Mouse (Mus musculus) E14TG2a.4 (cell line): ENCODE measurements around the gene 4430402I18Rik.

ENCODE experiments used
- H3K27me3 ChIP-seq: 2 replicates; pipeline ENCODE4 v1.6.1; 2014; ENCODE audit warnings: low read length, control low read depth; ENCODE audit not compliant: insufficient read depth
- H3K36me3 ChIP-seq: 2 replicates; pipeline ENCODE4 v1.6.1; 2014; ENCODE audit warnings: low read length, control low read depth; ENCODE audit not compliant: insufficient read depth
- H3K4me1 ChIP-seq: replicated peaks from 2 replicates; pipeline ENCODE4 v1.6.1; 2014; ENCODE audit warnings: low read depth, low read length, control low read depth
- H3K4me3 ChIP-seq: replicated peaks from 2 replicates; pipeline ENCODE4 v1.5.1; 2014; ENCODE audit warnings: mild to moderate bottlenecking, low read length
- H3K9me3 ChIP-seq: 2 replicates; pipeline ENCODE4 v1.6.1; 2014; ENCODE audit warnings: low read length, control low read depth
- CTCF ChIP-seq: conservative IDR thresholded peaks from 2 replicates; pipeline ENCODE4 v1.5.1; 2014; ENCODE audit warnings: low read length
- NANOG ChIP-seq: IDR thresholded peaks from 2 replicates; pipeline ENCODE4 v1.6.1; 2014; ENCODE audit warnings: borderline replicate concordance, low read length, mixed read lengths
- POU5F1 ChIP-seq: IDR thresholded peaks from 2 replicates; pipeline ENCODE4 v1.6.1; 2014; ENCODE audit warnings: low read length, borderline replicate concordance

Gene 4430402I18Rik

GRCm38 (mm10) chr19:28963113-28963512, 4.5 kb downstream of the 4430402I18Rik start:
- no peaks in the 10 kb centered on the region for H3K36me3 ChIP-seq
- peaks cover 28% of the 10 kb centered on the region for H3K27me3 ChIP-seq
- TF ChIP-seq NANOG = no peak
- TF ChIP-seq CTCF = no peak
- TF ChIP-seq POU5F1 = no peak

DNA sequence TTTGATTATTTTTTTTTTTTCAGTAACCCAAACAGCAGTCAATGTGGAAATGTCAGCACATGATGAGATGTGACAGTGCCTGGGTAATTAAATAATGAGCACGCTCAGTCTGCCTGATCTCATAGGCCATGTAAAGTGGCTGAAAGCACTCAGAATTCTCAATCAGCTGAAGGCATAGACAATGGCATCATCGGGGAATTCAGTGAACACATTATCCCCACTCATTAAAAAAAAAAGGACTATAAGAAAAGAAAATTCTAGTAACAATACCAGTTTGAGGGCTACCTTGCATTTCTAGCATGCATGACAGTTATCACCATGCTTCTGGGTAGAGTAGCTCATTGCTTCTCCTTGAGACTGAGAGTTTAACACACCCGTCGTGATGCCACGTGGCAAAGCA, 16.3 kb downstream of the 4430402I18Rik start:
- Histone ChIP-seq H3K4me3 (no peak overlapping the region), H3K36me3 (no peaks in the 10 kb centered on the region), H3K4me1 (no peaks in the 10 kb centered on the region), H3K9me3 (no peaks in the 10 kb centered on the region), H3K27me3 (peaks cover 2% of the 10 kb centered on the region; the same call in 1 of the 2 replicates)
- TF ChIP-seq CTCF = no peak
- TF ChIP-seq NANOG = no peak
- no peak for TF ChIP-seq POU5F1

More at GRCm38 (mm10) chr19:28963113-28963512, 4.5 kb downstream of the 4430402I18Rik start:
- Histone ChIP-seq H3K9me3 (no peaks in the 10 kb centered on the region), H3K4me3 (peak overlapping the region; percentile 90), H3K4me1 (peaks cover 25% of the 10 kb centered on the region)

DNA sequence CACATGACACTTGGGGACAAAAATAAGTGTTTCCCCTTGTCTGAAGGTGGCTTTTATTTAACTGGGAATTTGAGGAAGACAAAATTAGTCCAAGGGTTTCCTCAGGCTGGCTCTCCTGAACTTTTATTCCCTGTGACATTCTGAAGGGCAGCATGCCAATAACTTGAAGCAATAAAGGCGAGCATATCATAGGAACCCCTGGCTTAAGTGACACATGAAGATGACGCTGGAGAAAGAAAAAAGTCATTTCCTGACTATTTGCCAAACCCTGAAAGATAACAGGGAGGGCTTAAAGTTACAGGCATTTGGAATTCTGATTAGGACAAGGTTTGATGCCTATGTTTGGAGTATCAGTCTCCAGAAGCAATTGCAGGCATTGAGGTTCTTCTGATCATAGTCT, 20.3 kb downstream of the 4430402I18Rik start:
- H3K4me1 ChIP-seq = no peaks in the 10 kb centered on the region
- H3K4me3 ChIP-seq = no peak overlapping the region
- peaks cover 2% of the 10 kb centered on the region; the same call in 1 of the 2 replicates for H3K27me3 ChIP-seq
- H3K36me3 ChIP-seq = no peaks in the 10 kb centered on the region
- TF ChIP-seq NANOG = no peak
- TF ChIP-seq POU5F1 = no peak
- no peaks in the 10 kb centered on the region for H3K9me3 ChIP-seq

DNA sequence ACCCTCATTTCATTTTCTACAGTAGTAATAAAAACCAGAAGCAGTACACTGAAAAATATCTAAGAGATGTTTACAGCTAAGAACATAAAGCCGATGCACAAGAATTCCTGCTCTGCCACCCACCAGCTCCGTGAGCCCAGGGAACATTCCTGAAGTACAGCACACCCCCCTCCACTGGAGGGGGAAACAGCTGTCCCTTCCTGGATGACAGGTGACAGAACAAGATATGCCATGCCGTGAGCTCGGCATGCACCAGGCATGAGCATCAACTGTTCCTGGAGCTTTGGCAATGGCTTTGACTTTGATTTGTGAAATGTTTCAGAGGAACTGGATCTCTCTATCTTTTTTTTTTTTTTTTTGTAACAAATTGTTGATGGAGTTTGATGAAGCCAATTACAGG, 20.8 kb downstream of the 4430402I18Rik start:
- H3K9me3 ChIP-seq = no peaks in the 10 kb centered on the region
- H3K4me3 ChIP-seq = no peak overlapping the region
- peaks cover 2% of the 10 kb centered on the region; the same call in 1 of the 2 replicates for H3K27me3 ChIP-seq
- H3K36me3 ChIP-seq = no peaks in the 10 kb centered on the region
- TF ChIP-seq POU5F1 = no peak
- no peaks in the 10 kb centered on the region for H3K4me1 ChIP-seq

DNA sequence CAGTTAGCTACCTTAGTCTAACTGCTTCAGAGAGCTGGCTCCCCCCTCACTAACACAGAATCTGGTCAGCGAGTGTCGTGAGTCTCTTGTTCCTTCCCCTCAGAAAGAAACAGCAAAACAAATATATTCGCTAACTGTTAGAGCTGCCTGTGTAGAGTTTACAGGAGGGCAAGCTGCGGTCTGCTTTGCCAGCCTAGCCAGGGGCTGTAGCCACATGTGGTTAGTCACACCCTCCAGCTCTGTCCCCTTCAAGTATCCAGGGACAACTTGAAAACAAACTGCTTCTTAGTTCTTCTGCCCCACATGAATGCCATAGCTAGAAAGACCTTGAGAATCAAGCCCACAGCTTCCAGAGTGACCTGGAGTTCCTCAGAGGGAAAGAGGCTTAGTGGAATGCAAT, 26.3 kb downstream of the 4430402I18Rik start:
- TF ChIP-seq POU5F1 (no peak), CTCF (no peak), NANOG (no peak)
- Histone ChIP-seq H3K9me3 (no peaks in the 10 kb centered on the region), H3K27me3 (no peaks in the 10 kb centered on the region), H3K36me3 (no peaks in the 10 kb centered on the region), H3K4me3 (no peak overlapping the region), H3K4me1 (no peaks in the 10 kb centered on the region)

GRCm38 (mm10) chr19:28940135-28940874, 27.3 kb downstream of the 4430402I18Rik start:
- TF ChIP-seq POU5F1 = no peak
- TF ChIP-seq CTCF = no peak
- TF ChIP-seq NANOG = no peak
- H3K4me3 ChIP-seq = no peak overlapping the region

GRCm38 (mm10) chr19:28934897-28935296, 32.7 kb downstream of the 4430402I18Rik start:
- Histone ChIP-seq H3K36me3 (no peaks in the 10 kb centered on the region), H3K4me1 (no peaks in the 10 kb centered on the region), H3K27me3 (no peaks in the 10 kb centered on the region), H3K9me3 (no peaks in the 10 kb centered on the region), H3K4me3 (no peak overlapping the region)
- TF ChIP-seq NANOG = no peak
- no peak for TF ChIP-seq POU5F1
- TF ChIP-seq CTCF = no peak

More at GRCm38 (mm10) chr19:28940135-28940874, 27.3 kb downstream of the 4430402I18Rik start:
- Histone ChIP-seq H3K4me1 (no peaks in the 10 kb centered on the region), H3K36me3 (no peaks in the 10 kb centered on the region), H3K27me3 (no peaks in the 10 kb centered on the region), H3K9me3 (no peaks in the 10 kb centered on the region)

GRCm38 (mm10) chr19:28929034-28929433, 38.6 kb downstream of the 4430402I18Rik start:
- no peak for TF ChIP-seq NANOG
- no peak for TF ChIP-seq POU5F1
- TF ChIP-seq CTCF = no peak
- H3K4me3 ChIP-seq = no peak overlapping the region
- H3K4me1 ChIP-seq = no peaks in the 10 kb centered on the region
- no peaks in the 10 kb centered on the region for H3K27me3 ChIP-seq
- H3K9me3 ChIP-seq = no peaks in the 10 kb centered on the region
- H3K36me3 ChIP-seq = no peaks in the 10 kb centered on the region

- no peaks in the 10 kb centered on the region for H3K9me3 ChIP-seq
- TF ChIP-seq POU5F1 (no peak), NANOG (no peak), CTCF (no peak)
- H3K4me1 ChIP-seq = no peaks in the 10 kb centered on the region
- no peaks in the 10 kb centered on the region for H3K27me3 ChIP-seq
- no peaks in the 10 kb centered on the region for H3K36me3 ChIP-seq
- H3K4me3 ChIP-seq = no peak overlapping the region
Measured at GRCm38 (mm10) chr19:28927396-28927795, 40.2 kb downstream of the 4430402I18Rik start.

DNA sequence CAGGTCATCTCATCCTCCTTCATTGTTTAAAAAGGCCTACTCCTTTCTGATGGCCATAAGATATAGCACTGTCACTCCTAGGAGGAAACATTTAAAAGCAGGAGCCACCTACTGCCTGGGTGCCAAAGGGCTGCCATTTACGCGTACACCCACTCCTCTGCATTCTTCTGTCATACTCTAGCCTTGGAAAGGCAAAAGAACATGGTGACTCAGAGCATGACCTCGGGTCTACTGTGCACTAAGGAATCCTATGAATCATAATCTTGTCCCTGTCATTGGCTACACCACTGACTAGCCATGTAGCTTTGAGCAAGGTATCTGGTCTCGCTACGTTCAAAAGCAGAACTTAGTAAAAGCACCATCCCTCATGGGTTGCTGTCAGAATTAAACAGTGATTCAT, 41.2 kb downstream of the 4430402I18Rik start:
- H3K9me3 ChIP-seq = no peaks in the 10 kb centered on the region
- H3K4me1 ChIP-seq = no peaks in the 10 kb centered on the region
- TF ChIP-seq NANOG = no peak
- no peak for TF ChIP-seq CTCF
- no peak for TF ChIP-seq POU5F1
- no peaks in the 10 kb centered on the region for H3K27me3 ChIP-seq
- H3K36me3 ChIP-seq = no peaks in the 10 kb centered on the region
- H3K4me3 ChIP-seq = no peak overlapping the region
